Mouse (Mus musculus): ENCODE measurements around the gene Lgr6.

- TF ChIP-seq CTCF (IDR thresholded peaks at IDR 0.05; ENCODE audit: borderline replicate concordance, control insufficient read depth, extremely low read depth, insufficient read depth, low read length, poor library complexity) (no peak), POLR2A (IDR thresholded peaks at IDR 0.05; ENCODE audit: control insufficient read depth, extremely low read depth, insufficient read depth, low read length, poor library complexity) (no peak)
Observed at GRCm38 (mm10) chr1:134955050-134955636, 149.9 kb downstream of the Lgr6 start.

Measured in thymus, adult 2 months (tissue).